Mouse (Mus musculus) cerebellum, postnatal 10 days (tissue): ENCODE results near the gene Gpank1.

Experiments used
- DNase-seq, 2 experiments: peaks; one replicate each; pipeline ENCODE4 v3.0.0; 2021; ENCODE audit warnings: mixed read lengths in 2 of 2

The Gpank1 gene

GRCm38 (mm10) chr17:35121143-35121799, at the start of gene Gpank1:
Gene Gpank1, plus strand, starts transcription at chr17:35121455.
- DNase-seq, result peak; percentile 99 to 100

DNA sequence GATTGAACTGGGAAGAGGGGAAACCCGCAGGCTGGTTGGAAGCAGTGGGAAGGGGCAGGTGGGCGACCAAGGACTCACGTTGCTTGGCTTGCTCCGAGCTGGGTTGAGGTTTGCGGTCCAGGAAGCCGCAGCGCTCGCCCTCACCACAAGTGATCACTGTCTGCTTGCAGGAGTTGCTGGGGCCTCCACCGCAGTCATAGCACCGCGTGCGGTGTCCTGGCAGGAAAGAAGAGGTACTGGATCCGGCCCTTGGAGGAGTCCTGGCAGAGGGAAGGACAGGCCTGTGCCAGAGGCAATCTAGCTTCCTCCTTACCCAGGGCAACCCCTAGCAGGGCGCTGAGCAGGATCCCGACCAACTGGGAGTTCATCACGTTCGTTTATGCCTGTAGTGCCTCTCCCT, 47.2 kb upstream of the Gpank1 start:
- DNase-seq, result peak; percentile 80 to 85

DNA sequence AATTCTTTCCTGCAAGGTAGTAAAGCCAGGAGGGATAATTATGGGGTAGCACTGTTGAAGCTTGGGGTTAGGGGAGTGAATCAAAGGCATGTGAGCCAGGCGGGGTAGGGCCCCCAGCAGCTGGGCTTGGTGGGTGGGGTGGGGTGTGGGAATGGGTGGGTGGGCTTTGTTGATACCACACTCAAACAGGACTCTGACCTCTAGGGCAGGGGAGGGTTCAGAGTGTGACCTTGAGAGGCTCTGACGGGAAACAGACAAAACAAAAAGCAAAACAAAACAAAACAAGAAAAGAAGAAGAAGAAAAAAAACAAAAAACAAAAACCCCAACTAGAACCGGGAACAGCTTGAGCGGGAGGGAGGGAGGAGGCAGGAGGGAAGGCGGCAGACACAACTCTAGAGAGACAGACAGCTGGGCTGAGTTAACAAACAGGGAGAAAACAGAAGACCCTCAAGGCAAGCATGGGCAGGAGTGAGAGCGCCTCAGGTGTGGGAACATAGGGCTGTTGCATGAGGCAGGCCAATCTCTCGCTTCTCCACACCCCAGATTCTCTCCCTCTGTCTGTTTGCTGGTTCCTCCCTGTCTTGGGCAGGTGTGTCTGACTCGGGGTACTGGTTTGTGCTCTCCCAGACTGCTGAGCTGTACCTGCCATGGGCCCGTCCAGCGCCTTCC, 44.6 kb upstream of the Gpank1 start, which contains the start of gene Ly6g6e:
Gene Ly6g6e, plus strand, starts transcription at position 396 of the 670 bp plus-strand sequence.
- DNase-seq, result no peak

GRCm38 (mm10) chr17:35077285-35077684, 44.0 kb upstream of the Gpank1 start:
- no peak for DNase-seq

DNA sequence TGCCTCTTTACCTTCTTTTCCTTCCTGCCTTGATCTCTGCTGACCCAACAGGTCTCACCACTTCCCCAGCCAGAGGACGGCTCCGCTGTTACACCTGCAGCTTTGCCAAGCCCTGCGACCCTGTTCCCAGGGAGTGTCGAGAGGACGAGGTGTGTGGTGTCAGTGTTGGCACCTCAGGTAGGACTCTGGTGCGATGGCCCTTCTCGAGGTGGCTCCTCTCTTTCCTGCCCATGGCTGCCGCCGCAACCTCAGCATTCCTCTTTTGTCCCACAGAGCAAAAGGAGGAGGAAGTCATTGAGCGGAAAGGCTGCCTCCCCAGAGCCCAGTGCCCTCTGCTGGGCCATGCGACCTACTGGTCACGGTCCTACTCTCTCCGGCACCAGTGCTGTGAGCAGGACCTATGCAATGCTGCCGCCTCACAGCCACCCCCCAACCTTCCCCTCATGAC, 43.4 kb upstream of the Gpank1 start, which contains the start of gene Ly6g6d:
Gene Ly6g6d, minus strand, starts transcription at position 280 of the 448 bp plus-strand sequence.
- peak in 1 of 2 experiments; percentile 49 for DNase-seq

GRCm38 (mm10) chr17:35079778-35080177, 41.5 kb upstream of the Gpank1 start:
- no peak for DNase-seq

- DNase-seq, result no peak
Observed at GRCm38 (mm10) chr17:35080248-35080647, 41.0 kb upstream of the Gpank1 start.

GRCm38 (mm10) chr17:35080710-35081109, 40.5 kb upstream of the Gpank1 start:
- DNase-seq, result no peak

GRCm38 (mm10) chr17:35082841-35083576, 38.2 kb upstream of the Gpank1 start:
- DNase-seq, result peak; percentile 52 to 57

GRCm38 (mm10) chr17:35083929-35084497, 37.2 kb upstream of the Gpank1 start:
- DNase-seq, result no peak

GRCm38 (mm10) chr17:35085208-35085865, 35.9 kb upstream of the Gpank1 start, which contains the start of gene Ly6g6f:
Gene Ly6g6f, minus strand, starts transcription at chr17:35085610.
- no peak for DNase-seq

- peak; percentile 45 to 62 for DNase-seq
Observed at GRCm38 (mm10) chr17:35088151-35088550, 33.1 kb upstream of the Gpank1 start.

DNA sequence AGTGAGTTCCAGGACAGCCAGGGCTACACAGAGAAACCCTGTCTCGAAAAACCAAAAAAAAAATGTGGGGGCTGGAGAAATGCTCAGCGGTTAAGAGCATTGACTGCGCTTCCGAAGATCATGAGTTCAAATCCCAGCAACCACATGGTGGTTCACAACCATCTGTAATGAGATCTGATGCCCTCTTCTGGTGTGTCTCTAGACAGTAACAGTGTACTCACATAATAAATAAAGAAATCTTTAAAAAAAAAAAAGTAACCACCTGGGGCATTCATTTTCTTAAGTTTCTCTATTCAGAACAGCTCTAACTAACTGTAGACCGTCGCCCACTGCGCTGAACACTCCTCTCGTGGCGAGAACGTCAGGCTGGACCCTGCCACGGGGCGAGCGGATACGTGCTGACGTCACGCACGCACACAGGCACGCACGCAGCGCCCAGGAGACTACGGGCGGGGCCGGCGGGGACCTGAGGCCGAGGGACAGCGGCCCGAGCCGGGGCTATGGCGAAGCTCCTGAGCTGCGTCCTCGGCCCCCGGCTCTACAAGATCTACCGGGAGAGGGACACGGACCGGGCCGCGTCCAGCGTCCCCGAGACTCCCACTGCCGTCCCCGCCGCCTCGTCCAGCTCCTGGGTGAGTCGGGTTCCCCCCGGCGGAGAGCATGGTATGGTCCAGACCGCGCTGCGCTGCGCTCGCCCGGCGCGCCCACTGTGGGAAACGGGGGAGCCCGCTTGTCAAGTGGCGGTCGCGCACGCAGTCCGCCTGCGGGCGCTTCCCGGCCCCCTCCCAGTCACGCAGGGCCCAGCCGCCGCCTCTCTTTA, 32.2 kb upstream of the Gpank1 start, which contains the start of gene Abhd16a:
Gene Abhd16a, plus strand, starts transcription at position 439 of the 820 bp plus-strand sequence.
- peak; percentile 97 to 98 for DNase-seq

DNA sequence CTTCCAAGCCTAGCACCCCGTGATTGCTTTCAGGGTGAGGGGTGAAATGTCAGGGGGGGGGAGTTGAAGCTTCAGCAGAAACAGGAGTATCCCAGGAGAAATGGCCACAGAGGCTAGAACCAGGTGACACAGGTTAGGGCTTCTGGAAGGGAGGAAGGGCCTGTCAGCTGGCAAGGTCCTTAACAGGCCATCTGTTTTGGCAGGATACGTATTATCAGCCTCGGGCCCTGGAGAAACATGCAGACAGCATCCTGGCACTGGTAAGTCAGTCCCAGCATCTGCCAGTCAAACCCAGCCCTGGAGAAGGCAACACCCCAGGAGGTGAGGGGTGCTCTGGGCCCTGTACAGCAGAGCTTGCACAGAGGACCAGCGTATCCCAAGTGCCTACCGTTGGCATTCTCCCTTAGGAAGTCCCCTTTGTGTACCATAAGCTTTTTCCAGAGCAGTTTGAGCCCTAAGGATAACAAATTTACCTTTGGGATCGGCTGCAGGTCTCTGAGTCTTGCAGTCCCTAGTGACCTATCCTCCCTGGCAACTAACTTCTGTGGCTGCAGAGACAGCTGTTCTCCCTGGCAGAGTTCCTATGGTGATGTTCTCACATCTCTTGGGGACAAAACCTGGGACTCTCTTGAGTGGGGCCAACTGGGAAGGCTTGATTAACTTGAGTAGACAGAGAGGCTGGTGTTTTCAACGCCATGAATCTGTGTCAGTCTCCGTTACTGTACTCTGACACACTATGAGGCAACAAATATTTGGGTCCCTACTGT, 30.9 kb upstream of the Gpank1 start:
- peak; percentile 89 to 91 for DNase-seq

GRCm38 (mm10) chr17:35092403-35093198, 28.7 kb upstream of the Gpank1 start:
- peak; percentile 57 to 68 for DNase-seq

DNA sequence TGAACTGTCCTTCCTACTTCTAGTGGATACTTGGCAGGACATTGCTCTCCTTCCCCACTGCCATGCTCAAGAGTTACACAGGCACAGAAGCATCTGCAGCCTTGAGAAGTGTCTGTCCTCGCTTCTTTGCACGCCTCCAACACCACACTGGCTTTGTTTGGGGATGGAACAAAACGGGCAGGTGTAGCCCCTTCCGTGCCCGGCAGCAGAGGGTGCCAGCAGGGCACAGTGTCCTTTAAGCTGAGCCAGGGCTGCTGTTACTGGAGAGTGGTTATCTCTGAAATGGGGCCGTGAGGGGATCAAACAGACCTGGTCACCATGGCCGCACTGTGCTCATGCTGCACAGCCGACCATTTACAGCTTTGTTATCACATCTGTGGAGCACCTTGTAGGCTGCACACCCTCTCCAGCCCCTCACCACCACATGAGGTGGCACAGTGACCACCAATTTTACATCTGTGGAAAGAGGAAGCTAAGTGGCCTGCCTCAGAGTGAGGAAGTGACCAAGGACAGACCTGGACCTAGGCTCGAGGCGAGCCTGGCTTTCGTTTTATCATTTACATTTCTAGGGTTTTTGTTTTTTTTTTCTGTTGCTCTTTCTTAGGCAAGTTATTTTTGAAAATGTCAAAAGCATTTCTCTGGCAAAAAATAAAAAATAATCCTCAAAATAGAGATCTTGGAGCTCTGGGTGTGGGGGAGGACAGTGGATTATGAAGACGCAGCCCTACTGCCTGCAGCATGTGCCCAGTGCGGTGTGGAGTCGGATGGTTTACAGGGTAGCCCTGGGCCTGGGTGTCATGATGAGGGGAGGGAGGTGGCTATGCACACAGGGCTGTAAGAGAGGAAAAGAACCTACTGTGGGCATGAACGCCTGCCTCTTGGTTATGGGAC, 26.5 kb upstream of the Gpank1 start:
- DNase-seq, result no peak

GRCm38 (mm10) chr17:35096597-35096996, 24.7 kb upstream of the Gpank1 start:
- DNase-seq, result peak; percentile 58 to 61

GRCm38 (mm10) chr17:35097164-35097655, 24.0 kb upstream of the Gpank1 start:
- peak; percentile 78 to 79 for DNase-seq
